9 mouse cellular contexts compared by ENCODE assay signal in genomic region chr1:139080517-139081386, GRCm38 (mm10).
A peak's percentile ranks its signal among the peaks of the same experiment; 100 is the strongest.
DNase-seq lines count a peak whose midpoint lies in the region; ATAC-seq and TF ChIP-seq lines count a peak whose summit lies in the region.
"Had no signal": no experiment of that assay in that cellular context is flagged by ENCODE, and none has a peak within 500 bp of the region (broad histone marks: within the 10 kb centered on the region; RNA-seq: fewer than 3 reads in every experiment).

No protein-coding gene starts in this region.

- no peak for TF ChIP-seq EP300 in stomach, postnatal 0 days (optimal IDR thresholded peaks at IDR 0.05)

- TF ChIP-seq CTCF in stomach, postnatal 0 days (IDR thresholded peaks at IDR 0.05; ENCODE audit: low read depth): no peak

- no peaks in the 10 kb centered on the region for H3K4me1 ChIP-seq in stomach, embryonic 14.5 days (ENCODE audit: control insufficient read depth, insufficient read depth, low read length)
- H3K4me1 ChIP-seq in stomach, postnatal 0 days (replicated peaks; ENCODE audit: control insufficient read depth, insufficient read depth): no peaks in the 10 kb centered on the region
- H3K4me1 ChIP-seq in hindbrain, embryonic 15.5 days (replicated peaks): peaks cover 9% of the 10 kb centered on the region

- H3K4me2 ChIP-seq in stomach, embryonic 14.5 days (replicated peaks; ENCODE audit: low read depth, low read length): no peak overlapping the region
- H3K4me2 ChIP-seq in stomach, postnatal 0 days (replicated peaks; ENCODE audit: low read depth): no peak overlapping the region
- H3K4me2 ChIP-seq in hindbrain, embryonic 15.5 days: peak overlapping the region; percentile 10; the same call in 1 of the 2 replicates

- 69% methylated on average over 16 of the region's 16 CpGs for WGBS in stomach, embryonic 14.5 days
- WGBS in stomach, postnatal 0 days: 74% methylated on average over 16 of the region's 16 CpGs
- WGBS in hindbrain, embryonic 15.5 days: 41% methylated on average over 16 of the region's 16 CpGs

- H3K9me3 ChIP-seq in stomach, embryonic 14.5 days (ENCODE audit: control insufficient read depth, low read depth, low read length): no peaks in the 10 kb centered on the region
- H3K9me3 ChIP-seq in stomach, postnatal 0 days (ENCODE audit: control insufficient read depth, low read length): no peaks in the 10 kb centered on the region
- H3K9me3 ChIP-seq in hindbrain, embryonic 15.5 days: no peaks in the 10 kb centered on the region

- peak; percentile 57 for DNase-seq in adrenal gland, postnatal 10 days
- no peak for DNase-seq in adrenal gland, adult 8-10 months
- DNase-seq in stomach, postnatal 0 days (ENCODE audit: low spot score): no peak
- no peak for DNase-seq in natural killer cell, adult 2 months (ENCODE audit: low spot score in 2 of 2)
- DNase-seq: liver, postnatal 0 days had no signal

- no peak overlapping the region for H3K4me3 ChIP-seq in stomach, embryonic 14.5 days (ENCODE audit: low read depth, low read length)
- H3K4me3 ChIP-seq in stomach, postnatal 0 days (ENCODE audit: low read depth, low read length): no peak overlapping the region
- no peak overlapping the region for H3K4me3 ChIP-seq in hindbrain, embryonic 15.5 days

- no peak overlapping the region for H3K27ac ChIP-seq in stomach, embryonic 14.5 days (ENCODE audit: low read length)
- no peak overlapping the region for H3K27ac ChIP-seq in stomach, postnatal 0 days (replicated peaks)
- no peak overlapping the region for H3K27ac ChIP-seq in hindbrain, embryonic 15.5 days (replicated peaks)

- H3K36me3 ChIP-seq in stomach, embryonic 14.5 days (ENCODE audit: control insufficient read depth, insufficient read depth, low read length): no peaks in the 10 kb centered on the region
- no peaks in the 10 kb centered on the region for H3K36me3 ChIP-seq in stomach, postnatal 0 days (ENCODE audit: control insufficient read depth, insufficient read depth, low read length)
- H3K36me3 ChIP-seq in hindbrain, embryonic 15.5 days: no peaks in the 10 kb centered on the region

- ATAC-seq in stomach, embryonic 14.5 days (ENCODE audit: insufficient number of reproducible peaks, insufficient read depth, low FRiP score, low read depth): 0 out of 2 replicates have a peak, but pooled peaks have one; percentile 23
- ATAC-seq in stomach, postnatal 0 days (ENCODE audit: low FRiP score, low TSS enrichment): no peak
- peak; percentile 87 for ATAC-seq in hindbrain, embryonic 15.5 days (ENCODE audit: low FRiP score, low read depth)
- ATAC-seq in erythroid progenitor cell, adult 5-6 weeks (replicated peaks; ENCODE audit: low FRiP score, poor library complexity, severe bottlenecking): no peak
- no peak for ATAC-seq in frontal cortex, adult (ENCODE audit: low TSS enrichment)
- ATAC-seq: liver, postnatal 0 days had no signal

- no peaks in the 10 kb centered on the region for H3K27me3 ChIP-seq in stomach, embryonic 14.5 days (ENCODE audit: control insufficient read depth, insufficient read depth, low read length)
- no peaks in the 10 kb centered on the region for H3K27me3 ChIP-seq in stomach, postnatal 0 days (ENCODE audit: control insufficient read depth, insufficient read depth, low read length)
- H3K27me3 ChIP-seq in hindbrain, embryonic 15.5 days: no peaks in the 10 kb centered on the region

- H3K9ac ChIP-seq in stomach, embryonic 14.5 days (replicated peaks; ENCODE audit: low read depth, low read length): no peak overlapping the region
- H3K9ac ChIP-seq in stomach, postnatal 0 days (ENCODE audit: low read length): no peak overlapping the region
- no peak overlapping the region for H3K9ac ChIP-seq in hindbrain, embryonic 15.5 days
- H3K9ac ChIP-seq: liver, postnatal 0 days had no signal

Comparison
In these comparisons a context has a peak if more than half of its experiments do, and no peak if none do; other contexts are left out.
1. ATAC-seq: peak in stomach, embryonic 14.5 days (single experiment) and hindbrain, embryonic 15.5 days (single experiment); none in stomach, postnatal 0 days (single experiment), erythroid progenitor cell, adult 5-6 weeks (single experiment) and frontal cortex, adult (single experiment).